Mouse (Mus musculus) T-cell, adult 2 months (primary cell): ENCODE results near the gene Olfr74.
"Not testable (repeated sequence)": the region's sequence is repeated elsewhere in the genome, so short reads cannot be mapped to it uniquely, and the experiment has no call there.

Experiments used
- DNase-seq: peaks from one replicate; pipeline ENCODE4 v3.0.0; 2022; ENCODE audit warnings: low spot score

Gene Olfr74

GRCm38 (mm10) chr2:87974563-87974962 is at the start of gene Olfr74:
Olfr74 (minus strand) TSS chr2:87974663.
- DNase-seq = no peak

- not testable (repeated sequence) for DNase-seq
These were observed 48.0 kb upstream of the Olfr74 start, which contains the start of gene Olfr1161 for GRCm38 (mm10) chr2:88022474-88022873. Olfr1161 (plus strand) TSS chr2:88022774.

GRCm38 (mm10) chr2:88007515-88008318 is 33.3 kb upstream of the Olfr74 start, which contains the start of gene Olfr1160:
Olfr1160 (minus strand) TSS chr2:88008268.
- no peak for DNase-seq

GRCm38 (mm10) chr2:87989813-87990212 is 15.3 kb upstream of the Olfr74 start, which contains the start of gene Olfr1158:
Olfr1158 (plus strand) TSS chr2:87990113.
- no peak for DNase-seq

DNA sequence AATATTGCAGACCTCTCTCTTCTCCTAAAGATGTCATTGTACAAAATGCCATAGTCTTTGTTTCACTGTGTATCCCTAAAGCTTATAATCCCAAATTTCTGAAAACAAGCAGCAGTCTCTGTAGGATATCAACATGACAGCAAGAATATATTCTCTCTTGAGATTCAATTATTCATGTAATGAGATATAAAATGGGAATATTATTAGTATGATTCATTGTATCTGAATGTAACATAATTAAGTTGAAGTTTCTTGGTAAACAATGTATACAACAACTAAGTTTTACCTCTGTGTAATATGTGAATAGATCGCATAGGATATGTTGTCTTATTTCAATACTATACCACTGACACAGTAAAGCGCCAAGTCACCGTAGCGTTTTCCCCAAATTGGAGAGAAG is 6.3 kb downstream of the Olfr74 start, which contains the start of gene Olfr1157:
Gene Olfr1157 (minus strand): TSS at position 101 of the 400 bp plus-strand sequence.
- DNase-seq = no peak

DNA sequence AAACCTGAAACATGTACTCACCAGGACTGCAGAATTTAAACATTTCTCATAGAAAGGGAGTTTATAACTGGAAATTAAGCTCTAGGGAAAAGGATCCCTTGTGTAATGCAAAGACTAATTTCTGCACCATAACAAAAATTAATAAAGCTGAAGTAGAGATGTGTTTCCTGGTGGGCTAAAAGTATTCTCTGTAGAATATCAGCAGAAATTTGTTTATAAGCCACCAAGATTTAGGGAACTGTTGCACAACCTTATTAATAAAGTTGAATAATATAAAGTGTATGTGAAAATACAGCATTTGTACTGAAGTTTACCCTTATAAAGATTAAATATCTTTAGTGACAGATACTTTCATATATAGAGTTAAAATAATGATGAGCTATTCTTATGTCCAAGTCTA is 21.5 kb downstream of the Olfr74 start, which contains the start of gene Olfr1156:
Gene Olfr1156 (minus strand): TSS at position 101 of the 400 bp plus-strand sequence.
- DNase-seq = no peak

DNA sequence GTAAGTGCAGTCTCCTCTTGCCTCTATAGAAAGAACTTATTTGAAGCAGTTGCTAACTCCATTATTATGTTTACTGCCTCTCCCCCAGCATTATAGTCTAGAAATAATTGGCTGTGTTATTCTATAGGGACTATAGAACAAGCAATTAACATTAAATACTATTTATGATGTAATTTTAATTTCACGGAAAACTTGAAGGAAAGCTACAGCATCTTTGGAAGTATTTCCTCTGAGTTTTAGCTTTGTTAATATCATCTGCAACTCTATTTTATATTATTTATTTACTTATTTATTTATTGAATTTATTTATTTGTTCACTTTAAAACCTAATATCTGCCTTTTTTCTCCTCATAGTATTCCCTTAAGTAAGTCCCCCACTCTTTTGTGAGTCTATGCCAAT is 29.4 kb downstream of the Olfr74 start, which contains the start of gene Olfr1155:
Gene Olfr1155 (minus strand): TSS at position 101 of the 400 bp plus-strand sequence.
- DNase-seq = no peak
